ENCODE assay signal across 22 mouse cellular contexts in genomic region chr5:27875341-27876105, GRCm38 (mm10). TPM values are rescaled to one million over a fixed set of nuclear protein-coding genes. Genes with fewer than 3 reads are reported as not detected.
"Had no signal": no experiment of that assay in that cellular context is flagged by ENCODE, and none has a peak within 500 bp of the region (broad histone marks: within the 10 kb centered on the region; RNA-seq: fewer than 3 reads in every experiment).

No protein-coding gene starts in this region.

- H3K27ac ChIP-seq: lung, embryonic 15.5 days; macrophage; midbrain, embryonic 13.5 days; midbrain, embryonic 15.5 days; neural tube, embryonic 12.5 days; stomach, embryonic 15.5 days; stomach, postnatal 0 days had no signal

- DNase-seq: liver, postnatal 0 days; lung, adult 2 months; lung, postnatal 14 days; lung, postnatal 36 days; right cerebral cortex, postnatal 14 days; thymus, postnatal 14 days; thymus, postnatal 36 days had no signal

- H3K4me2 ChIP-seq: lung, embryonic 15.5 days; midbrain, embryonic 13.5 days; midbrain, embryonic 15.5 days; neural tube, embryonic 12.5 days; stomach, embryonic 15.5 days had no signal

- H3K27me3 ChIP-seq: lung, embryonic 15.5 days; midbrain, embryonic 13.5 days; midbrain, embryonic 15.5 days; neural tube, embryonic 12.5 days; stomach, embryonic 15.5 days had no signal

- H3K36me3 ChIP-seq: lung, embryonic 15.5 days; midbrain, embryonic 13.5 days; midbrain, embryonic 15.5 days; neural tube, embryonic 12.5 days; stomach, embryonic 15.5 days had no signal

- ATAC-seq: liver, postnatal 0 days; lung, postnatal 0 days; midbrain, embryonic 13.5 days; midbrain, embryonic 15.5 days had no signal

- H3K4me3 ChIP-seq: lung, embryonic 15.5 days; megakaryocyte, embryonic 14.5 days; midbrain, embryonic 13.5 days; midbrain, embryonic 15.5 days; neural tube, embryonic 12.5 days; stomach, embryonic 15.5 days had no signal

- H3K9ac ChIP-seq: liver, postnatal 0 days; lung, embryonic 15.5 days; midbrain, embryonic 13.5 days; midbrain, embryonic 15.5 days; neural tube, embryonic 12.5 days; stomach, embryonic 15.5 days had no signal

- H3K9me3 ChIP-seq: lung, embryonic 15.5 days; megakaryocyte, embryonic 14.5 days; midbrain, embryonic 13.5 days; midbrain, embryonic 15.5 days; neural tube, embryonic 12.5 days; stomach, embryonic 15.5 days had no signal

- H3K4me1 ChIP-seq: lung, embryonic 15.5 days; megakaryocyte, embryonic 14.5 days; neural tube, embryonic 12.5 days; stomach, embryonic 15.5 days had no signal

RNA-seq across cellular contexts. Expression of gene Htr5a, which starts 33.6 kb away (rescaled TPM):
- total RNA-seq: megakaryocyte progenitor cell, adult 5-6 weeks; monocyte, adult 5-6 weeks; neutrophil, adult 5-6 weeks had no signal
- polyA plus RNA-seq: liver, postnatal 0 days; lung, adult 2 months; lung, embryonic 15.5 days; lung, postnatal 0 days; macrophage; spleen, adult 2 months; stomach, embryonic 15.5 days; stomach, postnatal 0 days; testis, adult 2 months; thymus, postnatal 0 days had no signal
